Mouse (Mus musculus) liver, embryonic 14.5 days (tissue): ENCODE measurements around the gene Eva1c.

Source experiments
- CTCF ChIP-seq: IDR thresholded peaks from 2 replicates; pipeline ENCODE4 v1.5.1; 2016; ENCODE audit warnings: antibody characterized with exemption, low read depth, control low read depth
- EP300 ChIP-seq: IDR thresholded peaks from 2 replicates; pipeline ENCODE4 v1.6.1; 2016; ENCODE audit warnings: antibody characterized with exemption, low read depth

DNA sequence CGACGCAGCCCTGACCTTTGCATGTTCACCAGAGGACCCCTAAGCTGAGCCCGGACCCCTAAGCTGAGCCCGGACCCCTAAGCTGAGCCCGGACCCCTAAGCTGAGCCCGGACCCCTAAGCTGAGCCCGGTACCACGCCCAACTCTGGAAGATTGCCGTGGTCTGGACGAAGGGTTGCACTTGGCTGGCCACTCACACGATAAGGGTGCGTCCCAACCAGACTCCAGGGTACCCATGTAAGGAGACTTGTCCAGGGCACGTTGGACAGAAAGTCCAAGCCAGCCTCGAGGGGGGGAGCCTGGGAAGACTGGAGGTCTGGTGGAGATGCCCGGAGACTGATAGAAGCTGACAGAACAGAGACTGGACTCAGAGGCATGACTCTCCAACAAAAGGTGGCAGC is 5.2 kb downstream of the Eva1c start:
- TF ChIP-seq CTCF (no peak), EP300 (no peak)
